17 mouse cellular contexts compared by ENCODE assay signal in the genomic region with DNA sequence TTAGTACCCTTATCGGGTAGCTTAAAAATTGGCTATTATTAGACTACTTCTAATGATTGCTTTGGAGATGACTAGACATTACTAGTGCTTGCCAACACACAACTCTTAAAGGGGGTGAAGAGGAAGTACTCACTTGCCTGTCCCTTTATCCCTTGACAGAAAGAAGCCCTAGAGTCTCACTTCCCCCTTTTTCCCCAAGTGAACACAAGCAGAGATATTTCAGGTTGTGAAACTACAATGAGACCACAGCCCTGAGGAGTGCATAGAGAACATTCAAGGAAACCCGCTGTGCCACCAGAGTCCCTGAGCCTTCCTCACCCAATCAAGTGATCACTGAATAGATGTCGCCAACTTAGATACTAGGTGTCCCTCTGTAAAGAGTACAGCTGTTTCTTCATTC.
A peak's percentile ranks its signal among the peaks of the same experiment; 100 is the strongest.
DNase-seq lines count a peak whose midpoint lies in the region; ATAC-seq lines count a peak whose summit lies in the region.
"Had no signal": no experiment of that assay in that cellular context is flagged by ENCODE, and none has a peak within 500 bp of the region (broad histone marks: within the 10 kb centered on the region; RNA-seq: fewer than 3 reads in every experiment).

No protein-coding gene starts in this region.

- DNase-seq in layer of hippocampus, adult 9-11 months = peak; percentile 67
- DNase-seq in layer of hippocampus, postnatal 25 days (ENCODE audit: extremely low spot score in 1 of 2, low spot score in 1 of 2) = no peak
- peak; percentile 21 for DNase-seq in A20 (ENCODE audit: low read depth, low spot score)
- DNase-seq in embryonic facial prominence, embryonic 10.5 days (ENCODE audit: low spot score) = no peak
- DNase-seq: adrenal gland, adult 8-10 months; cerebellum, postnatal 14 days; gastrocnemius, postnatal 14 days; kidney, adult 11 months; kidney, postnatal 25 days; midbrain, embryonic 14.5 days had no signal

- no peaks in the 10 kb centered on the region for H3K36me3 ChIP-seq in hindbrain, embryonic 16.5 days (ENCODE audit: control insufficient read depth, insufficient read depth, low read length)
- no peaks in the 10 kb centered on the region for H3K36me3 ChIP-seq in embryonic facial prominence, embryonic 10.5 days (replicated peaks)
- H3K36me3 ChIP-seq in heart, embryonic 11.5 days (ENCODE audit: control insufficient read depth, insufficient read depth, low read length) = no peaks in the 10 kb centered on the region
- H3K36me3 ChIP-seq: hindbrain, embryonic 12.5 days; lung, embryonic 15.5 days had no signal

- H3K4me3 ChIP-seq in hindbrain, embryonic 16.5 days (ENCODE audit: low read length) = no peak overlapping the region
- H3K4me3 ChIP-seq in embryonic facial prominence, embryonic 10.5 days = no peak overlapping the region
- H3K4me3 ChIP-seq in heart, embryonic 11.5 days (ENCODE audit: low read depth, low read length) = no peak overlapping the region
- H3K4me3 ChIP-seq: erythroblast, embryonic 14.5 days; hindbrain, embryonic 12.5 days; lung, embryonic 15.5 days had no signal

- no peaks in the 10 kb centered on the region for H3K9me3 ChIP-seq in hindbrain, embryonic 16.5 days (ENCODE audit: control insufficient read depth, low read length)
- no peaks in the 10 kb centered on the region for H3K9me3 ChIP-seq in embryonic facial prominence, embryonic 10.5 days
- no peaks in the 10 kb centered on the region for H3K9me3 ChIP-seq in heart, embryonic 11.5 days (replicated peaks; ENCODE audit: control insufficient read depth, low read length)
- H3K9me3 ChIP-seq: hindbrain, embryonic 12.5 days; lung, embryonic 15.5 days had no signal

- no peaks in the 10 kb centered on the region for H3K27me3 ChIP-seq in hindbrain, embryonic 16.5 days (replicated peaks; ENCODE audit: control insufficient read depth, insufficient read depth, low read length)
- H3K27me3 ChIP-seq in embryonic facial prominence, embryonic 10.5 days (replicated peaks; ENCODE audit: low read depth, poor library complexity, severe bottlenecking) = no peaks in the 10 kb centered on the region
- no peaks in the 10 kb centered on the region for H3K27me3 ChIP-seq in heart, embryonic 11.5 days (ENCODE audit: control insufficient read depth, insufficient read depth, low read length)
- H3K27me3 ChIP-seq: hindbrain, embryonic 12.5 days; lung, embryonic 15.5 days had no signal

- H3K4me2 ChIP-seq in hindbrain, embryonic 16.5 days (ENCODE audit: low read length) = no peak overlapping the region
- H3K4me2 ChIP-seq in heart, embryonic 11.5 days = no peak overlapping the region
- H3K4me2 ChIP-seq: hindbrain, embryonic 12.5 days; lung, embryonic 15.5 days had no signal

- peak; percentile 94 for ATAC-seq in common myeloid progenitor, adult 5-6 weeks (replicated peaks; ENCODE audit: low read depth, poor library complexity, severe bottlenecking)
- ATAC-seq in megakaryocyte progenitor cell, adult 5-6 weeks (replicated peaks; ENCODE audit: poor library complexity) = peak; percentile 95
- no peak for ATAC-seq in hindbrain, embryonic 16.5 days
- no peak for ATAC-seq in heart, embryonic 11.5 days (replicated peaks; ENCODE audit: insufficient number of reproducible peaks, low FRiP score, low TSS enrichment)

- no peak overlapping the region for H3K9ac ChIP-seq in hindbrain, embryonic 16.5 days (ENCODE audit: low read depth, low read length)
- H3K9ac ChIP-seq in heart, embryonic 11.5 days (ENCODE audit: low read depth, low read length) = no peak overlapping the region
- H3K9ac ChIP-seq: hindbrain, embryonic 12.5 days; lung, embryonic 15.5 days had no signal

- no peaks in the 10 kb centered on the region for H3K4me1 ChIP-seq in hindbrain, embryonic 16.5 days (ENCODE audit: control insufficient read depth, insufficient read depth, low read depth, low read length)
- H3K4me1 ChIP-seq in embryonic facial prominence, embryonic 10.5 days = no peaks in the 10 kb centered on the region
- H3K4me1 ChIP-seq in heart, embryonic 11.5 days (ENCODE audit: control insufficient read depth, insufficient read depth, low read length) = no peaks in the 10 kb centered on the region
- H3K4me1 ChIP-seq: hindbrain, embryonic 12.5 days; lung, embryonic 15.5 days had no signal

- 95% methylated on average over 3 of the region's 3 CpGs for WGBS in hindbrain, embryonic 16.5 days
- 89% methylated on average over 3 of the region's 3 CpGs for WGBS in embryonic facial prominence, embryonic 10.5 days
- WGBS in heart, embryonic 11.5 days (ENCODE audit: insufficient replicate concordance) = 81% methylated on average over 3 of the region's 3 CpGs

- H3K27ac ChIP-seq in hindbrain, embryonic 16.5 days (ENCODE audit: low read depth, low read length) = no peak overlapping the region
- no peak overlapping the region for H3K27ac ChIP-seq in embryonic facial prominence, embryonic 10.5 days (replicated peaks)
- no peak overlapping the region for H3K27ac ChIP-seq in heart, embryonic 11.5 days (ENCODE audit: low read depth, low read length)
- H3K27ac ChIP-seq: hindbrain, embryonic 12.5 days; lung, embryonic 15.5 days had no signal

Comparison
In these comparisons a context has a peak if more than half of its experiments do, and no peak if none do; other contexts are left out.
1. DNase-seq: peak in layer of hippocampus, adult 9-11 months (single experiment) and A20 (single experiment); none in layer of hippocampus, postnatal 25 days (0 of 2) and embryonic facial prominence, embryonic 10.5 days (single experiment).
2. ATAC-seq: peak in common myeloid progenitor, adult 5-6 weeks (single experiment) and megakaryocyte progenitor cell, adult 5-6 weeks (single experiment); none in hindbrain, embryonic 16.5 days (single experiment) and heart, embryonic 11.5 days (single experiment).